Mouse (Mus musculus) heart, embryonic 13.5 days (tissue): Measurements from ENCODE around the gene Gpc6. TPM values are rescaled to one million over a fixed set of nuclear protein-coding genes. Genes with fewer than 3 reads are reported as not detected.

Source experiments
- ATAC-seq: fragments of 200-750 bp; cut with Nextera tagmentation; 2 replicates; pipeline ENCODE4 v1.8.0; 2017; ENCODE audit warnings: moderate TSS enrichment; ENCODE audit not compliant: insufficient number of reproducible peaks, low FRiP score, low TSS enrichment; ENCODE audit errors: extremely low read depth
- H3K27ac ChIP-seq: fragments of 300-500 bp; sonication (generic); replicated peaks from 2 replicates; pipeline ENCODE4 v1.5.1; 2015; ENCODE audit warnings: moderate library complexity, mild to moderate bottlenecking, inconsistent platforms
- H3K27me3 ChIP-seq: fragments of 300-500 bp; sonication (generic); replicated peaks from 2 replicates; pipeline ENCODE4 v1.6.1; 2015; ENCODE audit warnings: mild to moderate bottlenecking, inconsistent platforms
- H3K36me3 ChIP-seq: fragments of 300-500 bp; sonication (generic); 2 replicates; pipeline ENCODE4 v1.6.1; 2015; ENCODE audit warnings: mild to moderate bottlenecking, inconsistent platforms
- H3K4me1 ChIP-seq: fragments of 300-500 bp; sonication (generic); 2 replicates; pipeline ENCODE4 v1.6.1; 2015; ENCODE audit warnings: inconsistent platforms
- H3K4me2 ChIP-seq: fragments of 300-500 bp; sonication (generic); 2 replicates; pipeline ENCODE4 v1.6.1; 2015; ENCODE audit warnings: inconsistent platforms, mild to moderate bottlenecking, moderate library complexity
- H3K4me3 ChIP-seq: fragments of 300-500 bp; sonication (generic); 2 replicates; pipeline ENCODE4 v1.5.1; 2015; ENCODE audit warnings: moderate library complexity, mild to moderate bottlenecking, inconsistent platforms
- H3K9ac ChIP-seq: fragments of 300-500 bp; sonication (generic); 2 replicates; pipeline ENCODE4 v1.6.1; 2015; ENCODE audit warnings: inconsistent platforms, mild to moderate bottlenecking, moderate library complexity
- H3K9me3 ChIP-seq: fragments of 300-500 bp; sonication (generic); 2 replicates; pipeline ENCODE4 v1.6.1; 2016; ENCODE audit warnings: inconsistent platforms
- WGBS: fragments of 180-500 bp; shearing (Covaris S2); methylation state at CpG from one replicate; pipeline ENCODE4 v1.1.7; 2015; ENCODE audit warnings: mixed read lengths; 5-methylcytosine and 5-hydroxymethylcytosine counted together
- polyA plus RNA-seq: library from polyadenylated mRNA; unstranded; fragments of >200 nt; fragmentation: Nextera tagmentation; extraction: Ambion mirVana; gene quantifications from 2 replicates; pipeline ENCODE4 v1.2.1, GENCODE M21; 2015

The Gpc6 gene
- polyA plus RNA-seq, 1 experiment from 2014 or later = 13.1 TPM

- Histone ChIP-seq H3K9me3 (no peaks in the 10 kb centered on the region), H3K36me3 (0 out of 2 replicates have a peak, but pooled peaks cover 3% of the 10 kb centered on the region), H3K9ac (no peak overlapping the region), H3K27me3 (no peaks in the 10 kb centered on the region), H3K4me3 (no peak overlapping the region), H3K4me1 (no peaks in the 10 kb centered on the region), H3K4me2 (no peak overlapping the region), H3K27ac (no peak overlapping the region)
- ATAC-seq = no peak
These were observed 32.0 kb downstream of the Gpc6 start for GRCm38 (mm10) chr14:116957154-116957553.

GRCm38 (mm10) chr14:116964837-116965236, 39.7 kb downstream of the Gpc6 start:
- no peak overlapping the region for H3K4me2 ChIP-seq
- no peaks in the 10 kb centered on the region for H3K36me3 ChIP-seq
- WGBS = 76% methylated on average over 6 of the region's 6 CpGs
- H3K9me3 ChIP-seq = no peaks in the 10 kb centered on the region
- no peak overlapping the region for H3K27ac ChIP-seq
- no peak for ATAC-seq
- no peaks in the 10 kb centered on the region for H3K27me3 ChIP-seq
- H3K4me1 ChIP-seq = no peaks in the 10 kb centered on the region
- no peak overlapping the region for H3K4me3 ChIP-seq
- no peak overlapping the region for H3K9ac ChIP-seq

GRCm38 (mm10) chr14:116974708-116975107, 49.6 kb downstream of the Gpc6 start:
- Histone ChIP-seq H3K9ac (no peak overlapping the region), H3K4me2 (no peak overlapping the region), H3K27me3 (no peaks in the 10 kb centered on the region), H3K9me3 (no peaks in the 10 kb centered on the region), H3K4me3 (no peak overlapping the region), H3K27ac (no peak overlapping the region), H3K4me1 (no peaks in the 10 kb centered on the region), H3K36me3 (no peaks in the 10 kb centered on the region)
- no peak for ATAC-seq
- 85% methylated on average over 3 of the region's 3 CpGs for WGBS

GRCm38 (mm10) chr14:116975224-116975623, 50.1 kb downstream of the Gpc6 start:
- 52% methylated on average over 4 of the region's 4 CpGs for WGBS

GRCm38 (mm10) chr14:116977259-116977658, 52.1 kb downstream of the Gpc6 start:
- WGBS = 81% methylated on average over 2 of the region's 2 CpGs
- Histone ChIP-seq H3K9me3 (no peaks in the 10 kb centered on the region), H3K27me3 (no peaks in the 10 kb centered on the region), H3K4me2 (no peak overlapping the region), H3K4me1 (peaks cover 7% of the 10 kb centered on the region), H3K9ac (no peak overlapping the region), H3K4me3 (no peak overlapping the region), H3K36me3 (no peaks in the 10 kb centered on the region), H3K27ac (no peak overlapping the region)
- no peak for ATAC-seq

More at GRCm38 (mm10) chr14:116975224-116975623, 50.1 kb downstream of the Gpc6 start:
- H3K4me1 ChIP-seq = peaks cover 4% of the 10 kb centered on the region
- no peaks in the 10 kb centered on the region for H3K27me3 ChIP-seq
- H3K4me3 ChIP-seq = no peak overlapping the region
- no peak for ATAC-seq
- no peak overlapping the region for H3K27ac ChIP-seq
- no peaks in the 10 kb centered on the region for H3K36me3 ChIP-seq
- no peak overlapping the region for H3K9ac ChIP-seq
- no peak overlapping the region for H3K4me2 ChIP-seq
- H3K9me3 ChIP-seq = no peaks in the 10 kb centered on the region

- no peak overlapping the region for H3K4me2 ChIP-seq
- WGBS = 76% methylated on average over 10 of the region's 10 CpGs
- ATAC-seq = no peak
These were observed 54.7 kb downstream of the Gpc6 start for GRCm38 (mm10) chr14:116979714-116980382.

GRCm38 (mm10) chr14:116981711-116982110, 56.6 kb downstream of the Gpc6 start:
- Histone ChIP-seq H3K4me3 (no peak overlapping the region), H3K27ac (no peak overlapping the region), H3K36me3 (no peaks in the 10 kb centered on the region), H3K9ac (no peak overlapping the region), H3K27me3 (no peaks in the 10 kb centered on the region), H3K4me1 (peaks cover 7% of the 10 kb centered on the region), H3K4me2 (no peak overlapping the region), H3K9me3 (no peaks in the 10 kb centered on the region)
- 74% methylated on average over 4 of the region's 4 CpGs for WGBS
- no peak for ATAC-seq

More at GRCm38 (mm10) chr14:116979714-116980382, 54.7 kb downstream of the Gpc6 start:
- H3K27me3 ChIP-seq = no peaks in the 10 kb centered on the region
- H3K9ac ChIP-seq = no peak overlapping the region
- no peak overlapping the region for H3K27ac ChIP-seq
- no peak overlapping the region for H3K4me3 ChIP-seq
- no peaks in the 10 kb centered on the region for H3K9me3 ChIP-seq
- H3K36me3 ChIP-seq = no peaks in the 10 kb centered on the region
- H3K4me1 ChIP-seq = peaks cover 7% of the 10 kb centered on the region

- ATAC-seq = no peak
- Histone ChIP-seq H3K27me3 (no peaks in the 10 kb centered on the region), H3K9ac (no peak overlapping the region), H3K27ac (no peak overlapping the region), H3K9me3 (no peaks in the 10 kb centered on the region), H3K4me2 (no peak overlapping the region), H3K4me3 (no peak overlapping the region), H3K36me3 (peaks cover 5% of the 10 kb centered on the region; the same call in 1 of the 2 replicates), H3K4me1 (no peaks in the 10 kb centered on the region)
- WGBS = 71% methylated on average over 3 of the region's 3 CpGs
These were observed 62.2 kb downstream of the Gpc6 start for GRCm38 (mm10) chr14:116987341-116987740.

GRCm38 (mm10) chr14:117000376-117000775, 75.3 kb downstream of the Gpc6 start:
- no peak for ATAC-seq
- no peaks in the 10 kb centered on the region for H3K9me3 ChIP-seq
- no peak overlapping the region for H3K4me2 ChIP-seq
- no peaks in the 10 kb centered on the region for H3K27me3 ChIP-seq
- H3K36me3 ChIP-seq = no peaks in the 10 kb centered on the region
- no peak overlapping the region for H3K4me3 ChIP-seq
- peaks cover 8% of the 10 kb centered on the region; the same call in 1 of the 2 replicates for H3K4me1 ChIP-seq
- no peak overlapping the region for H3K27ac ChIP-seq
- no peak overlapping the region for H3K9ac ChIP-seq
- 68% methylated on average over 1 of the region's 1 CpGs for WGBS

- H3K27me3 ChIP-seq = no peaks in the 10 kb centered on the region
- no peak overlapping the region for H3K9ac ChIP-seq
- no peak overlapping the region for H3K4me2 ChIP-seq
- no peak overlapping the region for H3K4me3 ChIP-seq
- peaks cover 8% of the 10 kb centered on the region; the same call in 1 of the 2 replicates for H3K4me1 ChIP-seq
- WGBS = 37% methylated on average over 8 of the region's 8 CpGs
- H3K9me3 ChIP-seq = no peaks in the 10 kb centered on the region
- no peak for ATAC-seq
- H3K27ac ChIP-seq = no peak overlapping the region
- H3K36me3 ChIP-seq = no peaks in the 10 kb centered on the region
These were observed 77.2 kb downstream of the Gpc6 start for GRCm38 (mm10) chr14:117002313-117002712.

GRCm38 (mm10) chr14:117008781-117009180, 83.7 kb downstream of the Gpc6 start:
- no peak for ATAC-seq
- 0 out of 2 replicates have a peak, but pooled peaks cover 4% of the 10 kb centered on the region for H3K9me3 ChIP-seq
- H3K4me3 ChIP-seq = no peak overlapping the region
- H3K27me3 ChIP-seq = no peaks in the 10 kb centered on the region
- no peaks in the 10 kb centered on the region for H3K36me3 ChIP-seq
- H3K4me1 ChIP-seq = no peaks in the 10 kb centered on the region
- no peak overlapping the region for H3K9ac ChIP-seq
- WGBS = 79% methylated on average over 3 of the region's 3 CpGs
- H3K4me2 ChIP-seq = no peak overlapping the region
- no peak overlapping the region for H3K27ac ChIP-seq

GRCm38 (mm10) chr14:117012969-117013368, 87.9 kb downstream of the Gpc6 start:
- ATAC-seq = no peak
- H3K9ac ChIP-seq = no peak overlapping the region
- no peaks in the 10 kb centered on the region for H3K27me3 ChIP-seq
- no peaks in the 10 kb centered on the region for H3K9me3 ChIP-seq
- no peaks in the 10 kb centered on the region for H3K4me1 ChIP-seq
- no peak overlapping the region for H3K4me3 ChIP-seq
- no peak overlapping the region for H3K4me2 ChIP-seq
- no peaks in the 10 kb centered on the region for H3K36me3 ChIP-seq
- H3K27ac ChIP-seq = no peak overlapping the region
- 81% methylated on average over 1 of the region's 1 CpGs for WGBS
